Mouse (Mus musculus): ENCODE data around the gene Ell. TPM values are rescaled to one million over a fixed set of nuclear protein-coding genes. Genes with fewer than 3 reads are reported as not detected.

The Ell gene
- polyA plus RNA-seq, 1 experiment = 45.6 TPM

DNA sequence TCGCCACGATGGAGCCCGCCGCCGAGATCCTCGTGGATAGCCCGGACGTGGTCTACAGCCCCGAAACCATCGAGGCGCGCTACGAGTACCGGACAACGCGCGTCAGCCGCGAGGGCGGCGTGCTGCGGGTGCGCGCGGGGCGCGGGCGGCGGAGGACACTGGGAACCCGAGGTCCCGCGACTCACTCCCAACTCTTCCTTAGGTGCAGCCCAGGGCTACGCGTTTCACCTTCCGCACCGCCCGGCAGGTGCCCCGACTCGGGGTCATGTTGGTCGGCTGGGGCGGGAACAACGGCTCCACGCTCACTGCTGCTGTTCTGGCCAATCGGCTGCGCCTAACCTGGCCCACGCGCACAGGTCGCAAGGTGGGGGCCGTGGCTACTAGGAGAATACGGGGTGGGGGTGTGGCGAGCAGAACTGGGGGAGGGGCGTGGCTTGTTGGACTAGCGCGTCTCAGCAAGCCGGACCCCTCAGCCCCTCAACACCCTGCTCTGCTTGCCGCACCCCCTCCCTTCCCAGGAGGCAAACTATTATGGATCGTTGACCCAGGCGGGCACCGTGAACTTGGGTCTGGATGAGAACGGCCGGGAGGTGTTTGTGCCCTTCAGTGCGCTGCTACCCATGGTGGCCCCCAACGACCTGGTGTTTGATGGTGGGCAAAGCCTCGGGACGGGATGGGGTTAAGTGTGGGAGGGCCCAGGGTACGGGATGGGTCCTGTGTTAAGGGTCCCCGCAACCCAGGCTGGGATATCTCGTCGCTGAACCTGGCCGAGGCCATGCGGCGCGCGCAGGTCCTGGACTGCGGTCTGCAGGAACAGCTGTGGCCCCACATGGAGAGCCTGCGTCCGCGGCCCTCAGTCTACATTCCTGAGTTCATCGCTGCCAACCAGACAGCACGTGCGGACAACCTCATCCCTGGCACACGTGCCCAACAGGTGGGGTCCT, 55.6 kb downstream of the Ell start:
- 16% methylated on average over 82 of the region's 82 CpGs for WGBS
- no peak for TF ChIP-seq CTCF (IDR thresholded peaks at IDR 0.05; ENCODE audit: extremely low read depth, insufficient read length, insufficient replicate concordance, low read depth, low read length)
- no peak for TF ChIP-seq POLR2A (IDR thresholded peaks at IDR 0.05; ENCODE audit: low read depth, low read length)
- H3K36me3 ChIP-seq (ENCODE audit: control insufficient read depth, insufficient read depth, low read length) = peaks cover 33% of the 10 kb centered on the region
- H3K27ac ChIP-seq (ENCODE audit: insufficient read depth, low read depth, low read length) = 0 out of 2 replicates have a peak overlapping the region, but pooled peaks have one; percentile 7
- no peaks in the 10 kb centered on the region for H3K27me3 ChIP-seq (ENCODE audit: control insufficient read depth, insufficient read depth, low read length)
- peaks cover 7% of the 10 kb centered on the region for H3K4me1 ChIP-seq (ENCODE audit: control insufficient read depth, insufficient read depth, insufficient read length, low read length)
- H3K4me3 ChIP-seq (ENCODE audit: low read depth, low read length) = peak overlapping the region; percentile 64

DNA sequence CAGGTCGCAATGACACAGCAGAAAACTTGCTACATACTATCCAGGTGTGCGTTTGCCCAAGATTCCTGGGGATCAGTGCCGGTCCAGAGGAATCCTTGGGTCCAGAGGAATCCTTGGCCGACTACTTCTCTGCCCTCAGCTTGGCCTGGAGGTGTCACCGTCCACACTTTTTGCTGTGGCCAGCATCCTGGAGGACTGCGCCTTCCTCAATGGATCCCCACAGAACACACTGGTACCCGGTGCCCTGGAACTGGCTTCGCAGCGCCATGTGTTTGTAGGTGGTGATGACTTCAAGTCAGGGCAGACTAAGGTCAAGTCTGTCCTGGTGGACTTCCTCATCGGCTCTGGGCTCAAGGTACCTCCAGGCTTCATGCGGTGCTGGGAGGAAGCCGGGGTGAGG, 56.6 kb downstream of the Ell start:
- Histone ChIP-seq H3K4me1 (ENCODE audit: control insufficient read depth, insufficient read depth, insufficient read length, low read length) (peaks cover 9% of the 10 kb centered on the region), H3K4me3 (ENCODE audit: low read depth, low read length) (no peak overlapping the region), H3K27me3 (ENCODE audit: control insufficient read depth, insufficient read depth, low read length) (no peaks in the 10 kb centered on the region), H3K36me3 (ENCODE audit: control insufficient read depth, insufficient read depth, low read length) (peaks cover 25% of the 10 kb centered on the region), H3K27ac (ENCODE audit: insufficient read depth, low read depth, low read length) (no peak overlapping the region)
- TF ChIP-seq POLR2A (IDR thresholded peaks at IDR 0.05; ENCODE audit: low read depth, low read length) = no peak
- no peak for TF ChIP-seq CTCF (IDR thresholded peaks at IDR 0.05; ENCODE audit: extremely low read depth, insufficient read length, insufficient replicate concordance, low read depth, low read length)
- WGBS = 96% methylated on average over 12 of the region's 12 CpGs

DNA sequence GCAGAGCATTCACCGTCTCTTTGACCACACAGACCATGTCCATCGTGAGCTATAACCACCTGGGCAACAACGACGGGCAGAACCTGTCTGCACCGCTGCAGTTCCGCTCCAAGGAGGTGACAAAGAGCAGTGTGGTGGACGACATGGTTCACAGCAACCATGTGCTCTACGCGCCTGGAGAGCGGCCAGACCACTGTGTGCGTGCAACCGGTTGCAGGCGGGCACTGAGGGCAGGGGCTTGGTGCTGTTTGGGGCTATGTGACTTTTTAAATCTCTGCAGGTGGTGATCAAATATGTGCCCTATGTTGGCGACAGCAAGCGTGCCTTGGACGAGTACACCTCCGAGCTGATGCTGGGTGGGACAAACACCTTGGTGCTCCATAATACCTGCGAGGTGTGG, 57.0 kb downstream of the Ell start:
- Histone ChIP-seq H3K36me3 (ENCODE audit: control insufficient read depth, insufficient read depth, low read length) (peaks cover 22% of the 10 kb centered on the region), H3K4me3 (ENCODE audit: low read depth, low read length) (no peak overlapping the region), H3K4me1 (ENCODE audit: control insufficient read depth, insufficient read depth, insufficient read length, low read length) (peaks cover 11% of the 10 kb centered on the region), H3K27ac (ENCODE audit: insufficient read depth, low read depth, low read length) (no peak overlapping the region), H3K27me3 (ENCODE audit: control insufficient read depth, insufficient read depth, low read length) (no peaks in the 10 kb centered on the region)
- TF ChIP-seq CTCF (IDR thresholded peaks at IDR 0.05; ENCODE audit: extremely low read depth, insufficient read length, insufficient replicate concordance, low read depth, low read length) (no peak), POLR2A (IDR thresholded peaks at IDR 0.05; ENCODE audit: low read depth, low read length) (no peak)
- WGBS = 95% methylated on average over 18 of the region's 18 CpGs

DNA sequence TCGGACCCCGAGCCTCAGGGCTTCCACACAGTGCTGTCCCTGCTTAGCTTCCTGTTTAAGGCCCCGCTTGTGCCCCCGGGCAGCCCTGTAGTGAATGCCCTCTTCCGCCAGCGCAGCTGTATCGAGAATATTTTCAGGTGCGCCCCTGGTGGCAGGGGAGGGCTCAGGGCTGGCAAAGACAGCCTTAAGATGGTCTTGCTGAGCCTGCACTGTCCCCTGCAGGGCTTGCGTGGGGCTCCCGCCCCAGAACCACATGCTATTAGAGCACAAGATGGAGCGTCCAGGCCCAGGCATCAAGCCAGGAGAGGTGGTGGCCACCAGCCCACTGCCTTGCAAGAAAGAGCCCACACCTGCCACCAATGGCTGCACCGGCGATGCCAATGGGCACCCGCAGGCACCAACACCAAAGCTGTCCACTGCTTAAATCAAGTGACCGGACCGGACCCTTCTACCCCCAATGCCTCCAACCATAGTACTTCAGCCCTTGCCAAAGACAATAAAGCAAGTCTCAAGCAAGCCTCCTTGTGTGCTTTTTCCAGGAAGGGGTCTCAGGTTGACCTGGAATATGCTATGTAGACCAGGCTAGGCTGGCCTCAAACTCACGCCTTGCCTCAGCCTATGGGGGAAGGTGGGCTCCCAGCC, 57.6 kb downstream of the Ell start:
- no peak for TF ChIP-seq CTCF (IDR thresholded peaks at IDR 0.05; ENCODE audit: extremely low read depth, insufficient read length, insufficient replicate concordance, low read depth, low read length)
- TF ChIP-seq POLR2A (IDR thresholded peaks at IDR 0.05; ENCODE audit: low read depth, low read length) = no peak
- no peak overlapping the region for H3K4me3 ChIP-seq (ENCODE audit: low read depth, low read length)
- H3K27me3 ChIP-seq (ENCODE audit: control insufficient read depth, insufficient read depth, low read length) = no peaks in the 10 kb centered on the region
- peaks cover 16% of the 10 kb centered on the region; the same call in 1 of the 2 replicates for H3K36me3 ChIP-seq (ENCODE audit: control insufficient read depth, insufficient read depth, low read length)
- H3K4me1 ChIP-seq (ENCODE audit: control insufficient read depth, insufficient read depth, insufficient read length, low read length) = peaks cover 13% of the 10 kb centered on the region
- H3K27ac ChIP-seq (ENCODE audit: insufficient read depth, low read depth, low read length) = no peak overlapping the region
- WGBS = 93% methylated on average over 17 of the region's 17 CpGs

DNA sequence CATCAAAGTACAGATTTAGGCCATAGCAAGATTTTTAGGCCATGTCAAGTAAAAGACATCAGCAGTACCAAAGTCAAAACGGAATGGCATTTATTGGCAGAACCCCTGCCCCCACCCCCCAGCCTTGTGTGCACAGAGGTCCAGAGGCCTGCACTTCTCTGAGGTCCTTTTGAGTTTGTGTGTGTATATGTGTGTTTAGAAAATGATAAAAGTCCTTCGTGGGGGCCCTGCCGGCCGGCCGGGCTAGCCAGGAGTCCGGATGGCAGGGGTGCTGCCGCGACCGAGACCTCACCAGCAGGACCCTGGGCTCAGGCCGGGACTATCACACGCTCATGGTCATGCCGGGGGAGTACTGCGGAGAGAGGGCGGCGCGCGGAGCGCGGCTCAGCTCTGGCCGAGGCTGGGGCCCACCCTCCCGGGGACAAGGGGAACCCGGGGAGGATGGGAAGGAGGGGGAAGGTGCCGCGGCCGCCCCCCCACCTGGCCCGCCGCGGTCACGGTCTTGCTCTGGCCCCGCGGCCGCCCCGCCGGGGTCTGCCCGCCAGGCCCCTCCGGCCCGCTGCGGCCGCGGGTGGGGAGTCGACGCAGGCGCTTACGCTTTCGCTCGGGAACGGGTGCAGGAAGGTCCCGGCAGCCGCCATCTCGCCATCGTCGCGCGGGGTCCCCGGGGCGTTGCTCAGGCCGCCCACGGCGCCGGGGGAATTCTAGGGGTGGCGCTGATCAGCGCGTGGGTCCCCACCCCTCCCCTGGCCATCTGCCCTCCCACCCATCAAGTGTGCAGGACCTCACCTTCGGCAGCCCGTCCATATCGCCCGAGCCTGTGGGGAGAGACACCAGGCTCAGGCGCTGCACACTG, 58.4 kb downstream of the Ell start:
- Histone ChIP-seq H3K27me3 (ENCODE audit: control insufficient read depth, insufficient read depth, low read length) (no peaks in the 10 kb centered on the region), H3K27ac (ENCODE audit: insufficient read depth, low read depth, low read length) (no peak overlapping the region), H3K36me3 (ENCODE audit: control insufficient read depth, insufficient read depth, low read length) (peaks cover 16% of the 10 kb centered on the region; the same call in 1 of the 2 replicates), H3K4me1 (ENCODE audit: control insufficient read depth, insufficient read depth, insufficient read length, low read length) (peaks cover 13% of the 10 kb centered on the region), H3K4me3 (ENCODE audit: low read depth, low read length) (no peak overlapping the region; the same call in 1 of the 2 replicates)
- 71% methylated on average over 66 of the region's 68 CpGs for WGBS
- TF ChIP-seq CTCF (IDR thresholded peaks at IDR 0.05; ENCODE audit: extremely low read depth, insufficient read length, insufficient replicate concordance, low read depth, low read length) (no peak), POLR2A (IDR thresholded peaks at IDR 0.05; ENCODE audit: low read depth, low read length) (no peak)

DNA sequence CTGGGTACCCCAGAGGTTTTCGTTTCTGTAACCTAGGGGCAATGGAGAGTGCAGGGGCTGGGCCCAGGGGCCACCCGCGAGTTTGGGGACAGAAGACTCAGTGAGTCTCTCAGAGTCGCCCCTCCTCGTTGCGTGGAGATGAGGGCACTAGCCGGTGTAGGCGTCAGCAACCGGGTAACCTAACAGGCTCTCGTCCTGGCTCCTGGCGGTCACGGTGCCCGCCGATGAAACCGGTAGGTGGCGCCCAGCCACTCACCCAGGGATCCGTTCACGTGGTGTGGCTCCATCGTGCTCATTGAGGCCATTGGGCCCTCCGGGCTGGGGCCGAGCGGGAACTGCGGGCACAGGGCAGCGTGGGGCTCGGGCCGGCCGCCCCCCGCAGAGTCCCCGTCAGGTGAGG, 59.0 kb downstream of the Ell start:
- H3K4me1 ChIP-seq (ENCODE audit: control insufficient read depth, insufficient read depth, insufficient read length, low read length) = peaks cover 13% of the 10 kb centered on the region
- TF ChIP-seq CTCF (IDR thresholded peaks at IDR 0.05; ENCODE audit: extremely low read depth, insufficient read length, insufficient replicate concordance, low read depth, low read length) (peak; percentile 50; the same call in 1 of the 2 replicates), POLR2A (IDR thresholded peaks at IDR 0.05; ENCODE audit: low read depth, low read length) (no peak)
- 45% methylated on average over 29 of the region's 29 CpGs for WGBS

More for the DNA sequence above, 59.0 kb downstream of the Ell start:
- no peak overlapping the region for H3K27ac ChIP-seq (ENCODE audit: insufficient read depth, low read depth, low read length)
- H3K27me3 ChIP-seq (ENCODE audit: control insufficient read depth, insufficient read depth, low read length) = no peaks in the 10 kb centered on the region
- peaks cover 16% of the 10 kb centered on the region; the same call in 1 of the 2 replicates for H3K36me3 ChIP-seq (ENCODE audit: control insufficient read depth, insufficient read depth, low read length)
- no peak overlapping the region; the same call in 1 of the 2 replicates for H3K4me3 ChIP-seq (ENCODE audit: low read depth, low read length)

Measured in small intestine, adult 2 months (tissue).